Mouse (Mus musculus) myocyte (in vitro differentiated cells): ENCODE results near the gene Gdpd5. TPM values are rescaled to one million over a fixed set of nuclear protein-coding genes. Genes with fewer than 3 reads are reported as not detected.

Source experiments
- H3K27me3 ChIP-seq: one replicate; pipeline ENCODE4 v1.6.1; 2011; ENCODE audit not compliant: control insufficient read depth, insufficient read depth, insufficient read length
- H3K36me3 ChIP-seq: one replicate; pipeline ENCODE4 v1.6.1; 2011; ENCODE audit not compliant: control insufficient read depth, insufficient read depth
- H3K4me2 ChIP-seq: one replicate; pipeline ENCODE4 v1.6.1; 2011; ENCODE audit warnings: low read depth, control low read depth
- H3K4me3 ChIP-seq: one replicate; pipeline ENCODE4 v1.5.1; 2011; ENCODE audit warnings: mild to moderate bottlenecking, control low read depth, moderate library complexity
- H3K79me2 ChIP-seq: one replicate; pipeline ENCODE4 v1.6.1; 2011; ENCODE audit not compliant: control insufficient read depth, insufficient read depth
- H3ac ChIP-seq: one replicate; pipeline ENCODE4 v1.6.1; 2011; ENCODE audit not compliant: control insufficient read depth, insufficient read length
- CEBPB ChIP-seq: IDR thresholded peaks from 2 replicates; pipeline ENCODE4 v1.6.1; 2011; ENCODE audit warnings: mild to moderate bottlenecking, moderate library complexity; ENCODE audit not compliant: poor library complexity, insufficient read depth, severe bottlenecking
- E2F4 ChIP-seq: IDR thresholded peaks from one replicate; pipeline ENCODE4 v1.6.1; 2011; ENCODE audit warnings: mild to moderate bottlenecking, control low read depth, moderate library complexity; ENCODE audit not compliant: insufficient read depth
- MAX ChIP-seq: IDR thresholded peaks from one replicate; pipeline ENCODE4 v1.6.1; 2011; ENCODE audit warnings: low read depth, mild to moderate bottlenecking, control low read depth
- MYOD1 ChIP-seq, 3 experiments: IDR thresholded peaks; one replicate each; pipeline ENCODE4 v1.6.1; 2011; ENCODE audit warnings: control low read depth in 2 of 3, low read depth in 2 of 3, mild to moderate bottlenecking in 2 of 3, moderate library complexity in 1 of 3; ENCODE audit not compliant: insufficient read length in 2 of 3, control insufficient read depth in 1 of 3
- MYOG ChIP-seq, 3 experiments: IDR thresholded peaks; one replicate each; pipeline ENCODE4 v1.6.1; 2011; ENCODE audit warnings: control low read depth in 2 of 3, low read depth in 2 of 3, mild to moderate bottlenecking in 2 of 3; ENCODE audit not compliant: insufficient read length in 2 of 3, control insufficient read depth in 1 of 3, insufficient read depth in 1 of 3
- POLR2A ChIP-seq: IDR thresholded peaks from one replicate; pipeline ENCODE4 v1.6.1; 2011; ENCODE audit warnings: low read depth, mild to moderate bottlenecking, control low read depth, moderate library complexity; ENCODE audit not compliant: insufficient read length
- POLR2AphosphoS2 ChIP-seq: IDR thresholded peaks from one replicate; pipeline ENCODE4 v1.6.1; 2011; ENCODE audit warnings: low read depth, control low read depth; ENCODE audit not compliant: insufficient read length
- REST ChIP-seq: IDR thresholded peaks from one replicate; pipeline ENCODE4 v1.6.1; 2011; ENCODE audit warnings: mild to moderate bottlenecking, control low read depth, moderate library complexity; ENCODE audit not compliant: insufficient read depth, insufficient read length
- SRF ChIP-seq: IDR thresholded peaks from one replicate; pipeline ENCODE4 v1.6.1; 2011; ENCODE audit warnings: low read depth; ENCODE audit not compliant: control insufficient read depth, insufficient read length
- TCF12 ChIP-seq: IDR thresholded peaks from one replicate; pipeline ENCODE4 v1.6.1; 2011; ENCODE audit warnings: mild to moderate bottlenecking, control low read depth; ENCODE audit not compliant: poor library complexity, insufficient read depth, severe bottlenecking
- TCF3 ChIP-seq: IDR thresholded peaks from one replicate; pipeline ENCODE4 v1.6.1; 2011; ENCODE audit warnings: low read depth, control low read depth; ENCODE audit not compliant: insufficient read length
- USF1 ChIP-seq: IDR thresholded peaks from one replicate; pipeline ENCODE4 v1.6.1; 2011; ENCODE audit warnings: low read depth, mild to moderate bottlenecking, control low read depth, moderate library complexity
- polyA plus RNA-seq: library from polyadenylated mRNA; unstranded; fragments of >200 nt; fragmentation: generic; extraction: Trizol; gene quantifications from one replicate; pipeline ENCODE4 v1.2.1, GENCODE M21; 2012; ENCODE audit warnings: missing spikeins

The Gdpd5 gene
- polyA plus RNA-seq, 1 experiment: 9.5 TPM

GRCm38 (mm10) chr7:99434672-99435250 is 53.5 kb downstream of the Gdpd5 start:
- no peak overlapping the region for H3K4me3 ChIP-seq
- H3K4me2 ChIP-seq: no peak overlapping the region
- no peak overlapping the region for H3ac ChIP-seq
- H3K36me3 ChIP-seq: no peaks in the 10 kb centered on the region
- TF ChIP-seq SRF: no peak
- no peak for TF ChIP-seq USF1
- no peak for TF ChIP-seq TCF3
- TF ChIP-seq POLR2AphosphoS2: no peak
- TF ChIP-seq MYOD1 (IDR thresholded peaks at IDR 0.05; ENCODE audit: control insufficient read depth in 1 of 3, insufficient read length in 2 of 3, low read depth in 2 of 3): no peak
- no peak for TF ChIP-seq TCF12
- TF ChIP-seq E2F4: no peak
- no peak for TF ChIP-seq CEBPB
- no peak for TF ChIP-seq POLR2A
- TF ChIP-seq MYOG (IDR thresholded peaks at IDR 0.05; ENCODE audit: control insufficient read depth in 1 of 3, insufficient read depth in 1 of 3, insufficient read length in 2 of 3, low read depth in 2 of 3): no peak
- H3K27me3 ChIP-seq: no peaks in the 10 kb centered on the region
- no peaks in the 10 kb centered on the region for H3K79me2 ChIP-seq

- H3K4me2 ChIP-seq: no peak overlapping the region
- no peaks in the 10 kb centered on the region for H3K79me2 ChIP-seq
- H3K27me3 ChIP-seq: no peaks in the 10 kb centered on the region
- no peak for TF ChIP-seq CEBPB
- TF ChIP-seq SRF: no peak
- TF ChIP-seq MAX: no peak
- TF ChIP-seq MYOD1 (IDR thresholded peaks at IDR 0.05; ENCODE audit: control insufficient read depth in 1 of 3, insufficient read length in 2 of 3, low read depth in 2 of 3): no peak
- TF ChIP-seq E2F4: no peak
- TF ChIP-seq MYOG (IDR thresholded peaks at IDR 0.05; ENCODE audit: control insufficient read depth in 1 of 3, insufficient read depth in 1 of 3, insufficient read length in 2 of 3, low read depth in 2 of 3): no peak
- no peak for TF ChIP-seq TCF3
- no peak for TF ChIP-seq POLR2AphosphoS2
- no peak for TF ChIP-seq TCF12
- no peak for TF ChIP-seq POLR2A
- no peak for TF ChIP-seq USF1
- TF ChIP-seq REST: no peak
- H3ac ChIP-seq: no peak overlapping the region
- no peaks in the 10 kb centered on the region for H3K36me3 ChIP-seq
- H3K4me3 ChIP-seq: no peak overlapping the region
Measured at GRCm38 (mm10) chr7:99436530-99436929, 55.3 kb downstream of the Gdpd5 start.

GRCm38 (mm10) chr7:99438881-99439280 is 57.7 kb downstream of the Gdpd5 start:
- H3K36me3 ChIP-seq: no peaks in the 10 kb centered on the region
- no peaks in the 10 kb centered on the region for H3K27me3 ChIP-seq
- no peak overlapping the region for H3K4me2 ChIP-seq
- no peak overlapping the region for H3K4me3 ChIP-seq
- TF ChIP-seq E2F4 (no peak), TCF12 (no peak), MAX (no peak), POLR2AphosphoS2 (no peak), REST (no peak), TCF3 (no peak), USF1 (no peak), SRF (no peak), CEBPB (no peak), MYOD1 (IDR thresholded peaks at IDR 0.05; ENCODE audit: control insufficient read depth in 1 of 3, insufficient read length in 2 of 3, low read depth in 2 of 3) (no peak)
- H3ac ChIP-seq: no peak overlapping the region
- no peaks in the 10 kb centered on the region for H3K79me2 ChIP-seq

- Histone ChIP-seq H3ac (no peak overlapping the region), H3K79me2 (no peaks in the 10 kb centered on the region), H3K36me3 (no peaks in the 10 kb centered on the region), H3K4me3 (no peak overlapping the region), H3K4me2 (no peak overlapping the region), H3K27me3 (no peaks in the 10 kb centered on the region)
- TF ChIP-seq POLR2A (no peak), MYOD1 (IDR thresholded peaks at IDR 0.05; ENCODE audit: control insufficient read depth in 1 of 3, insufficient read length in 2 of 3, low read depth in 2 of 3) (peak in 1 of 3 experiments; percentile 29), MYOG (IDR thresholded peaks at IDR 0.05; ENCODE audit: control insufficient read depth in 1 of 3, insufficient read depth in 1 of 3, insufficient read length in 2 of 3, low read depth in 2 of 3) (peak in 1 of 3 experiments; percentile 81)
Measured at GRCm38 (mm10) chr7:99441534-99442072, 60.4 kb downstream of the Gdpd5 start.

GRCm38 (mm10) chr7:99443164-99443563 is 62.0 kb downstream of the Gdpd5 start:
- TF ChIP-seq POLR2AphosphoS2 (no peak), TCF3 (peak; percentile 55), MYOD1 (IDR thresholded peaks at IDR 0.05; ENCODE audit: control insufficient read depth in 1 of 3, insufficient read length in 2 of 3, low read depth in 2 of 3) (peak in 2 of 3 experiments; percentile 72 to 78), MYOG (IDR thresholded peaks at IDR 0.05; ENCODE audit: control insufficient read depth in 1 of 3, insufficient read depth in 1 of 3, insufficient read length in 2 of 3, low read depth in 2 of 3) (peak; percentile 78 to 91 (median 85)), CEBPB (no peak), TCF12 (peak; percentile 64), POLR2A (no peak), USF1 (no peak), REST (no peak)
- Histone ChIP-seq H3K4me3 (no peak overlapping the region), H3K79me2 (no peaks in the 10 kb centered on the region), H3K27me3 (no peaks in the 10 kb centered on the region), H3ac (no peak overlapping the region), H3K4me2 (peak overlapping the region; percentile 42), H3K36me3 (no peaks in the 10 kb centered on the region)
